Mouse (Mus musculus) gonadal fat pad, adult 2 months (tissue): ENCODE results near the gene Lcn12. TPM values are rescaled to one million over a fixed set of nuclear protein-coding genes. Genes with fewer than 3 reads are reported as not detected.
A peak's percentile ranks its signal among the peaks of the same experiment; 100 is the strongest.

Experiments used
- DNase-seq: peaks from one replicate; pipeline ENCODE4 v3.0.0-alpha.2; 2012; ENCODE audit warnings: low read depth
- polyA plus RNA-seq: library from polyadenylated mRNA; depleted of rRNA; stranded (reverse); fragments of >200 nt; gene quantifications from 2 replicates; pipeline ENCODE4 v1.2.3, GENCODE M21; 2012; rRNA removed

Lcn12 gene
- polyA plus RNA-seq, 1 experiment, result 234 TPM

DNA sequence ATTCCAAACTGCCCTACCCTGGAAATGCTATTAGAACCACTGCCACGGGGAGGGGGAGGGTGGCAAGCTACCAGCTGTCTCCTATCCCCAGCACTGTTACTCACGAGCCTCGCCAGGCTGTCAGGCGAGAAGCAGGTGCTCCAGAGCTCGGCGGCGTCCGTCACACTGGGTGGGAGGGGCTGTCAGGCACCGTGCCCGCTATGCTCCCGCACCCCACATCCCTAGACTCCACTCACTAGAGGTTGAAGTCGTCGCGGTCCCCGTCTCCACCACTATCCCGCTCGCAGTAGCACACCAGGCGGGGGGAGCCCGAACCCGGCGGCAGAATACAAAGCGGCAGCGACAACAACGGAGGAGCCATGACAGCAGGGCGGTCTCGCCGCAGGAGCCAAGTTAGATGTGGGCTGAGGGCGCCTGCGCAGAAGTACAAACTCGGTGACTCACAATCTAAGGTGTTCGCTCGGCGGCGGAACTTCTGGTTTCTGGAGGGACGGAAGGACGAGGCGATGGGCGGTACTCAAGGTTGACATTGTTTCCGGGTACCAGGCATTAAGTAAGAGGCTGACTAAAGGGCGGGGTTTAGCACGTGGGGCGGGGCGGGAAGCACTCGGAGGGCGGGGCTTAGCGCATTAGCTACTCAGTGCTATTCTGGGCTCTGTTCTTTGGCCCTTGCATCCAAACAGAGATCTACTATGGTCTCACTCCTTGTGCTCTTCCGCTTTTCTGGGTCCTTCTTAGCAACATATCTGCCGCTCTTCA lies 33.0 kb downstream of the Lcn12 start, which contains the start of gene Paxx:
TSS of gene Paxx (minus strand) at position 544 of the 759 bp plus-strand sequence.
- DNase-seq, result peak; percentile 73

DNA sequence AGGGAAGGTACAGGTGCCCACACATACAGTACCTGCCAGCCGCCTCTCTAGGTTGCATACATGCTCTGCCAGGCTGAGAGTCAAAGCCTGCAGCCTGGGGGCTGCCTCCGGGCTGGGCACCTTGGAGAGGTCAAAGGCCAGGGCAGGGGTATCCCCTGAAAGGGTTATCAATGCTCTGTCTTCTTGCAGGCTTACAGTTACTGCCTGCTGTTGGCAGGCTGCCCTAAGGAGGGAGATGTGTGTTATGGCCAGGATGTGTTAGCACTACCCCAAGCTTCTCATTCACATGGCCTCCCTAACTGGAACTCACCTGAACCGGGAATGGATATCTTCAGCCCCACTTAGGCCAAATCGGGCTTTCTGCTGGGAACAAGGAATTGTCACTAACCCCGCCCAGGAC lies 33.6 kb downstream of the Lcn12 start:
- DNase-seq, result no peak

GRCm38 (mm10) chr2:25458911-25459310 lies 34.8 kb downstream of the Lcn12 start:
- DNase-seq, result no peak

GRCm38 (mm10) chr2:25457022-25457896 lies 36.5 kb downstream of the Lcn12 start:
- DNase-seq, result no peak

DNA sequence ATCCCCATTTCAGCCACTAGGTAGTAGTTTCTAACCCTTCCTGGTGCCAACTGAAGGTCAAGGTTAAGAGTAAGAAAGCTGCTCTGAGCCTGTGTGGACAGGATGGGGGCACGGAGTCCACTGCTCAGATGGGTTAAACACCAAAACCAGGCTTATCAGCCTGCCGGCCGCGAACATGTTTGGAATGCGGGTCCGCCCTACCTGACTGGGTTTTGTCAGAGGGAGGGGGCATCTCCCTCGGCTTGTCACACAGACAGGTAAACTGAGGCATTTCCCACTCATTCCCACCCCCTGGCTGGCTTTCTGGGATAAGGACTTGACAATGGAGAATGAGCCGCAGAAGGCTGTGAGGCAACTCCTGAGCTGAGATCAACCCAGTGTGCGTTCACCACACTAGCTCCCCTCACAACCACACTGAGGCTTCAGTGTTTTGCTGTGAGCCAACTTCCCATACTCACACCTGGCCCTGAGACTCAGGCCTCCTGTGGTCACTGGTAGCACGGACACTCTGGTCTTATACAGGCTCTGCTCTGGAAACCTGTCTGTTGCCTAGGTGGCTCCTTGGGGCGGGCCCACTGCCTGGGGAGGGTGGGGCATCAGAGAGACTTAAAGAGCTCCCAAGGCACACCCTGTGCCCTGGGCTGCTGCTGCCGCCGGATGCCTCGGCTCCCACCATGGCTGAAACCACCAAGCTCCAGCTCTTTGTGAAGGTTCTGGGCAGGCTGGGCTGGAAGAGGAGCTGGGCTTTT lies 37.3 kb downstream of the Lcn12 start, which contains the start of gene Clic3:
TSS of gene Clic3 (plus strand) at position 634 of the 749 bp plus-strand sequence.
- no peak for DNase-seq

- no peak for DNase-seq
Observed at GRCm38 (mm10) chr2:25452951-25453350, 40.8 kb downstream of the Lcn12 start.

- no peak for DNase-seq
Observed at GRCm38 (mm10) chr2:25450853-25451647, 42.7 kb downstream of the Lcn12 start.

DNA sequence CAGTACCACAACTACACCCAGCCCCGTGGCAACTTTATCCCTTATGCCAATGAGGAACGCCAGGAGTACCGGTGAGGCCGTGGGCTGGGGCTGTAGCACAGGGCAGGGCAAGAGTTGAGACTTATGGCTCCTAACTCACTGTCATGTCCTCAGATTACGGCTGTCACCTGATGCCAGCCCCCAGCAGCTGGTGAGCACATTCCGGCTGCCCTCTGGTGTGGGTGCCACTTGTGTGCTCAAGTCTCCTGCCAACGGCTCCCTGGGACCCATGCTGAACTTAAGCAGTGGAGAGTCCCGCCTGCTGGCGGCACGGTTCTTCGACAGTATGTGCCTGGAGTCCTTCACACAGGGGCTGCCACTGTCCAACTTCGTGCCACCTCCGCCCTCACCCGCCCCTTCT lies 51.0 kb downstream of the Lcn12 start:
- no peak for DNase-seq

- no peak for DNase-seq
Observed at GRCm38 (mm10) chr2:25441067-25441466, 52.6 kb downstream of the Lcn12 start.

Other genes starting within 250 kb of the Lcn12 start
- gene AL732309.1, start 247.0 kb downstream of the Lcn12 start, polyA plus RNA-seq, result 23.2 and 23.7 TPM in 2 replicates
- 63.3 and 66.2 TPM in 2 replicates for gene Tmem203, start 238.5 kb downstream of the Lcn12 start, polyA plus RNA-seq
- gene Tprn, start 231.3 kb downstream of the Lcn12 start, polyA plus RNA-seq, result 11.4 and 20.5 TPM in 2 replicates
- 44.6 and 56.3 TPM in 2 replicates for gene Ssna1, start 221.5 kb downstream of the Lcn12 start, polyA plus RNA-seq
- gene Anapc2, start 221.4 kb downstream of the Lcn12 start, polyA plus RNA-seq, result 119 and 122 TPM in 2 replicates
- 1.4 and 2.0 TPM in 2 replicates for gene Tmem210, start 205.8 kb downstream of the Lcn12 start, polyA plus RNA-seq
- 5.1 and 7.0 TPM in 2 replicates for gene Lrrc26, start 204.0 kb downstream of the Lcn12 start, polyA plus RNA-seq
- gene Grin1, start 174.7 kb downstream of the Lcn12 start, polyA plus RNA-seq, result 0.12 and 0.15 TPM in 2 replicates
- gene Man1b1, start 161.6 kb downstream of the Lcn12 start, polyA plus RNA-seq, result 11.2 and 25.1 TPM in 2 replicates
- 18.1 and 28.0 TPM in 2 replicates for gene Dpp7, start 137.6 kb downstream of the Lcn12 start, polyA plus RNA-seq
- 38.0 and 38.6 TPM in 2 replicates for gene Uap1l1, start 128.2 kb downstream of the Lcn12 start, polyA plus RNA-seq
- gene Sapcd2, start 121.6 kb downstream of the Lcn12 start, polyA plus RNA-seq, result 3.0 and 4.3 TPM in 2 replicates
- 64.7 and 75.2 TPM in 2 replicates for gene Entpd2, start 98.0 kb downstream of the Lcn12 start, polyA plus RNA-seq
- gene Npdc1, start 94.6 kb downstream of the Lcn12 start, polyA plus RNA-seq, result 140 and 154 TPM in 2 replicates
- 0.47 and 0.57 TPM in 2 replicates for gene Fut7, start 70.6 kb downstream of the Lcn12 start, polyA plus RNA-seq
- gene Abca2, start 65.2 kb downstream of the Lcn12 start, polyA plus RNA-seq, result 187 and 437 TPM in 2 replicates
- gene Clic3, start 37.1 kb downstream of the Lcn12 start, polyA plus RNA-seq, result 103 and 188 TPM in 2 replicates
- gene Paxx, start 32.8 kb downstream of the Lcn12 start, polyA plus RNA-seq, result 124 and 139 TPM in 2 replicates
- gene Ptgds, start 23.9 kb downstream of the Lcn12 start, polyA plus RNA-seq, result 1,300 and 1,863 TPM in 2 replicates
- gene Fbxw5, start 6.8 kb upstream of the Lcn12 start, polyA plus RNA-seq, result 19.2 and 54.8 TPM in 2 replicates
- 15.1 and 15.8 TPM in 2 replicates for gene C8g, start 7.8 kb upstream of the Lcn12 start, polyA plus RNA-seq
- gene Traf2, start 53.0 kb upstream of the Lcn12 start, polyA plus RNA-seq, result 13.7 and 17.0 TPM in 2 replicates
- gene Edf1, start 63.9 kb upstream of the Lcn12 start, polyA plus RNA-seq, result 115 and 139 TPM in 2 replicates
- gene Mamdc4, start 80.9 kb upstream of the Lcn12 start, polyA plus RNA-seq, result 8.0 and 13.4 TPM in 2 replicates
- gene Phpt1, start 81.3 kb upstream of the Lcn12 start, polyA plus RNA-seq, result 57.5 and 83.3 TPM in 2 replicates
- gene Ajm1, start 87.8 kb upstream of the Lcn12 start, polyA plus RNA-seq, result 1.4 and 2.0 TPM in 2 replicates
- 58.5 and 65.8 TPM in 2 replicates for gene Rabl6, start 114.6 kb upstream of the Lcn12 start, polyA plus RNA-seq
- 1.0 and 1.6 TPM in 2 replicates for gene Ccdc183, start 123.8 kb upstream of the Lcn12 start, polyA plus RNA-seq
- gene Tmem141, start 128.1 kb upstream of the Lcn12 start, polyA plus RNA-seq, result 72.5 and 74.2 TPM in 2 replicates
- gene Fcna, start 134.1 kb upstream of the Lcn12 start, polyA plus RNA-seq, result 18.2 and 19.1 TPM in 2 replicates
- 4,084 and 9,522 TPM in 2 replicates for gene Lcn8, start 159.2 kb upstream of the Lcn12 start, polyA plus RNA-seq
- gene Lcn5, start 164.0 kb upstream of the Lcn12 start, polyA plus RNA-seq, result 3,609 and 5,181 TPM in 2 replicates
- 342 and 466 TPM in 2 replicates for gene Lcn6, start 182.9 kb upstream of the Lcn12 start, polyA plus RNA-seq
- gene Lcn10, start 188.8 kb upstream of the Lcn12 start, polyA plus RNA-seq, result 996 and 1,118 TPM in 2 replicates
- gene Obp2a, start 206.1 kb upstream of the Lcn12 start, polyA plus RNA-seq, result 25.9 and 27.0 TPM in 2 replicates
- gene Bmyc, start 212.8 kb upstream of the Lcn12 start, polyA plus RNA-seq, result 208 and 344 TPM in 2 replicates
- gene Obp2b, start 243.1 kb upstream of the Lcn12 start, polyA plus RNA-seq, result 0.19 and 0.22 TPM in 2 replicates